Mouse (Mus musculus) c-Kit-positive CD71-positive TER-119-negative erythroid progenitor cells, embryonic 14.5 days (primary cell): ENCODE measurements around the gene Gnas.
"Not testable (repeated sequence)": the region's sequence is repeated elsewhere in the genome, so short reads cannot be mapped to it uniquely, and the experiment has no call there.

Experiments
- DNase-seq: peaks from one replicate; pipeline ENCODE4 v3.0.0-alpha.2; 2013; ENCODE audit warnings: low read depth

The Gnas gene

DNA sequence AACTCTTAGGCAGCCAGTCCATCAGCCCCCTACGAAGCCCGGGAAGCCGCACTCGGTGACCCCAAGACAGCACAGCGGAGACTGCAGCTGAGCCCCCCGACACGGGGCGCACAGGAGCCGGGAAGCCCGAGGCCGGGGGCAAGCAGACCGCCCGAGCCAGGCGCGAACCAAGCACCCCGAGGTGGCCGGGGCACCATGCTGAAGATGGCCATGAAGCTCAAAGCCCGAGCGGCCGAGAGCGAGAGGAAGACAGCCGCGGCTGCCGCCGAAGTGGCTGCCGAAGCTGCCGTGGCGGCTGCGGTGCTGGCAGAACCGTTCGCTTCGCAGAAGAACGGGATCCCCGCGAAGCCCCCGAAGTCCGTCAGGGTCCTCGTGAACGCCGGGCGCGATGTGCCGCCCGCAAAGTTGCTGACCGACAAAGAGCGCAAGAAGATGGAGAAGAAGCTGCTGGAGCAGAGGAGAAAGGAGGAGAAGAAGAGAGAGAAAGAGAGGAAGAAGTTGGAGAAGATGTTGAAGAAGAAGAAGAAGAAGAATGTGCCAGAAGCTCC lies 44.3 kb downstream of the Gnas start:
- DNase-seq: no peak

DNA sequence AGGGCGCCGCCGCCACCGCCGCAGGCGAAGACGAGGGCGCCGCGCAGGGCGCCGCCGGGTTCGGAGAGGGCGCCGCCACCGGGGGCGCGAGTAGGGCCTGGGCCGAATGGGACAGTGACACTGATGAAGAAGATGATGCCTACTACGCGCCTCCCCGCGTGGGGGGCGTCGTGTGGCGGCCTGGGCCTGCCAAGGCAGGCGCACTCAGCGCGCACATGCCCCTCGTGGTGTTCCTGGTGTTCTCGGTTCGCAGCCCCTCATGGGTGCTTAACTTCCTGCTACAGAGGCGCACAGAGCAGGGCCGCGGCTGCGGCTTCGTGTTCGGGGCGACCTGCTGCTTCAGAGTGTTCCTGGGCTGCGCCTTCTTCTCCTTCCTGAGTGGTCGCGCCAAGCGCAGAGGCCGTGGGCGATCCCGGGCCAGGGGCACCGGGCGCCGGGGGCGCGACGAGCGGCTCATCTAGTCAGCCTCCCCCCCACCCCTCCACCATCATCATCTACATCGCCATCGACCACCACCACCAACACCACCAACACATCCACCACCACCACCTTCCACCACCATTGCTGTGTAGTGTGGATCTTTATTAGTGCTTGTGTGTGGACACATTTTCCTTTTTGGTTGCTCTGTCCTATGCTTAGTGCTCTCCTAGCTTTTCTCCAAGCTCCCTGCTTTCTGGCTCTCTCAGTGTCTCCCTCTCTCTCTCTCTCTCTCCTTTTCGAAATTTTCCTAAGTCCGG lies 45.0 kb downstream of the Gnas start:
- no peak for DNase-seq

DNA sequence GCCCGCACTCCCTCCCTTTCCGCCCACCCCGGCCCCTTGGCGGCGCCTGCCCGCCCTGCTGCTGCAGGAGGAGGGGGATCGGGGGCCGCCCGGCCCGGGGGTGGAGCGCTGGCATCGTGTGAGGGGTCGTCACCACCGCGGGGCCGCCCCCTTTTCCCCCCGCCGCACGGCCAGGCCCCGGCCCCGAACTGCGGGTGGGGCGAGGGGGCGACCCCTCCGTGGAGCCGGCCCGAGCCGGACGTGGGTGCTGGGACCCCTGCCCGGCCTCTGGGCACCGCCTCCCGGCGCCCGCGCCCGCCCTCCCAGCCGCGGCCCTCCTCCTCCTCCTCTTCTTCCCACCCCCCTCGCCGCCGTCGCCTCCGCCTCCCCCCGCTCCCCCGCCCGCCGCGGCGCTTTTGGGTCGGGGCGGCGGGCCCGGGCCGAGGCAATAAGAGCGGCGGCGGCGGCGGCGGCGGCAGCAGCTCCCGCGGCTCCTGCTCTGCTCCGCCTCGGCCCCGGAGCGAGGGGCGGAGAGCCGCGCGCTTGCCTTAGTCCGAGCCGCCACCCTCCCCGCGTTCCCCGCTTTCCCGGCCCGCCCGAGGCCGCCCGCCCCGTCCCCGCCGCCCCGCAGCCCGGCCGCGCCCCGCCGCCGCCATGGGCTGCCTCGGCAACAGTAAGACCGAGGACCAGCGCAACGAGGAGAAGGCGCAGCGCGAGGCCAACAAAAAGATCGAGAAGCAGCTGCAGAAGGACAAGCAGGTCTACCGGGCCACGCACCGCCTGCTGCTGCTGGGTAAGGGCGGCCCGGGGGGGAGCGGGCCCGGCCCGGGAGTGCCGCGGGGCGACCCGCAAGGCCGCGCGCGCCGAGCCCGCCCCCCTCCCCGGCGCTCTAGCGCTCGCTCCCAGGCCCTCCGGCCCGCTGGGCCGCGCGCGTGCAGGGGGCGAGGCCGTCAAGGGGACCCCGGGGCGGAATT lies 45.8 kb downstream of the Gnas start:
- no peak for DNase-seq

DNA sequence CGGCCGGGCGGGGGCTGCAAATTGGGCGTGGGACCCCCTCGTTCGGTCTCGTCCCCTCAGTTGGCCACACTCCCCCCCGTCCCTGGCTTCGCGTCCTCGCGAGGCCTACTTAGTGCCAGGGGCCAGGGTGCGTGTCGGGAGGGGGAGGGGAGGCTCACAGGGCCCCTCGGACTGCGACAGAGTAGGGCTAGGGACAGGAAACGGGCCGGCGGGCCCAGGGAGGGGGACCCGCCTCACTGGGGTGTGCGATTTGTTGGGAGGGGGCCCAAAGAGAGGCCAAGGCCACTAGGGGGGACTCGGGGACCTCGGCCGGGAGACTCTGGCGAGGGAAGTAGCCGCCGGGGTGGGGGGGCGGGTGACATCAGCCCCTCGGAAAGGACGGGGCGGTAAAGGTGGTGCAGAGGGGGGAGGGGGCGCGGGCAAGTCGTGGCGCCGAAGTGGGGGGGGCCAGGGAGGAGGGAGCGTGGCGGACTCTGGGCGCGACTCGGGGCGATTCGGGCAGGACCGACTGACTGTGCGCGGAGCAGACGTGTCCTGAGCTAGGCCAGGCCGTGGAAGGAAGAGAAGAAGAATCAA lies 46.6 kb downstream of the Gnas start:
- DNase-seq: no peak

DNA sequence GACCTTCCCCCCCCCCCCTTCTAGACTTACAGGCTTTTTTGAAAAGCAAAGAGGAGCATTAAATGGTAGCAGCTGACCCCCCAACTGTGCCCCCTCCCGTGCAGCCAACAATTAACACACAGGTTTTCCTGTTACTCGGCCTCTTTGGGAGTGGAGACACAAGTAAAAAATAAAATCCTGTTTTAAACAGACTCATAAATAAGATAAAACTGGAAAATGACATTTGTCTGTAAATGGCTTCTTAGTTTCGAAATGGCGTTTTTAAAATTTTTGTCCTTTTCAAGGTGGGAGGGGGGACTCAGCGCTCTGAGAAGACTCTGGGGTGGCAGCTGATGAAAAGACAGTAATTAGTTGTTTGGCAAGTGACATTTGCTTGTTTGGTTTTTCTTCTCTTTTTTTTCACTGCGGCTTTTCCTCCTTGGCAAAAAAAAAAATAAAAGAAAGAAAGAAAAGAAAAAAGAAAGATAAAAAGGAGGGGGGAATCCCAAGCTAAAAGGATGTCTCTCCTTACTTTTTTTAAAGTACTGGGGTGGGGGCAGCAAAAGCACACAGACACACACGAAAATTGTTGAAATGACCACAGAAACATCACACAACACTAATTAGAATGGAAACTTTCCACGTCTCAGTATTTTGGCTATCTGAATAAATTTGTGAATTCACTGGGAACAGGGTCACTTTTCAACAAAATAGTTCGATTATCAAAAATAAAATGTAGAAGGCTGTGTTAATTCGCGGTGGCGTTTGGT lies 47.3 kb downstream of the Gnas start:
- DNase-seq: no peak

DNA sequence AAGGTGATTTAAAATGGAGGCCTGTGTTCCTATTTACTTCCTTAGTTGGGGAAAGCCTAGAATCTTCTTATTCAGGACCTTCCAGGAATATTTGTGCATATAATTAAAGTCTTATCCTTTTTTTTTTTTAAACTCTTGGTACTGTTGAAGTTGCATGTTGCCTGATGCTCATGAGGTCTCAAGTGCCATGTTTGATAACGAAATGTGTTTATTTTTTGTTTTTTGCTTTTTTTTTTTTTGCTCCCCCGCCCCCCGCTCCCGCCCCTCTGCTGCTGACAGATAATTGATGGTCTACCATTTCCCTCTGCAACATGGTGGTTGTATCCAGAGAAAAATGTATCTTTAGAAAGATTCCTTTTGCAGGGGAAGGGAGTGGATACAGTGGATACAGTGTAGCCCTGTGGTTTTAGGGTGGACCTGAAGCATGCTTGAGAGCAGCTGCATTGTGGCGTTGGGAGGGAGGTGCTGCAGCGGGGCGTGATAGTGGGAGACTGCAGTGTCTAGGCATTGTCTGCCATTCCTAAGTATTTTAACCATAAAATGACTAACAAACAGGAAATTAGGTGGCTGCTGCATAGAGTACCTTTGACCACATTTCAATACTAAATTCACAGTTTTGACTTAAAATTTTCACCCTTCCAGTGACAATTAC lies 49.2 kb downstream of the Gnas start:
- no peak for DNase-seq

DNA sequence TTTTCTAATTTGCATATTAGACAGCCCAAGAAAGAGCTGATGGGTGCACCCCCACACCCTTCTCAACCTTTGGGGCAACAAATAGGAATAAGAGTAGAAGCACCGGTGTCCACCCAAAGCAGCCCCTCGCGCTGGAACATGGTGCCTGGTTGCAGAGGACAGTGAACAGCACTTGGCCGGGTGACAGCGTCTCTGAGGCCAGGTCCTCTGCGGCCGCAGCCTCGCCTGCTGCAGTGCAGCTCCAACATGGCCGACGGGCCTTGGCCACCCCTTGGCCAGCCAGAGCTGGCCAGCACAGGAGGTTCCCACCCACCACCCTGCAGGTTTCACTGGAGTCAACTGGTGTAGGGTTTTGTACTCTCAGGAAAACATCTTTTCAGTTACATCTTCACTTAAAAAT lies 50.3 kb downstream of the Gnas start:
- no peak for DNase-seq

DNA sequence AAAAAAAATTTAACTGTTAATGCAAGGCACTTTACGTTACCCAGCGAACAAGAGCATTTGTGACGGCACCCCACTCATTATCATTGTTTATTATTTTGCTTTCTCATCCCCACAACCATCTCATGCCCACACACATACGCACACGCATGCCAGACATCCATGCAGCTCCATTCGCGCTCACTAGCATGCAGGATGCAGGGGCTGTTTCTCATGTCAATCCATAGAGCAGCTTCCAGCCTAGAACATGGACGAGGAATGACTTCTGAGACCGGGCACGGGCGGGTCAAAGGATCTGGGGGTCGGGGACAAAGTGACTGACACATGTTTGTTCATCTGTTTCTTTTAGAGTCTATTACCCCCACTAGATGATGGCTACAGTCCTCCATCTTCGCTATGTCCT lies 53.2 kb downstream of the Gnas start:
- DNase-seq: no peak

DNA sequence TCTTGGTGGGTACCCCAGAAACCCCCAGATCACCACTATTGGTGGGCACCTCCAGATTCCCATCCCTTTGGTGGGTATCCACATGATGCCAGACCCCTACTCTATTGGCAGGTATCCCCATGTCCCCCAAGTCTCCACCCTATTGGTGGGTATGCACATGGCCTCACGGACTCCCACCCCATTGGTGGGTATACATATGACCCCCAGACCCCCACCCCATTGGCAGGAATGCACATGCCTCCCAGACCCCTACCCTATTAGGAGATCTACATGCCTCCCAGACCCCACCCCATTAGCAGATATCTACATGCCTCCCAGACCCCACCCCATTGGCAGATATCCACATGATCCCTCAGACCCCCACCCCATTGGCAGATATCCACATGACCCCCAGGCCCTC lies 55.6 kb downstream of the Gnas start:
- no peak for DNase-seq

DNA sequence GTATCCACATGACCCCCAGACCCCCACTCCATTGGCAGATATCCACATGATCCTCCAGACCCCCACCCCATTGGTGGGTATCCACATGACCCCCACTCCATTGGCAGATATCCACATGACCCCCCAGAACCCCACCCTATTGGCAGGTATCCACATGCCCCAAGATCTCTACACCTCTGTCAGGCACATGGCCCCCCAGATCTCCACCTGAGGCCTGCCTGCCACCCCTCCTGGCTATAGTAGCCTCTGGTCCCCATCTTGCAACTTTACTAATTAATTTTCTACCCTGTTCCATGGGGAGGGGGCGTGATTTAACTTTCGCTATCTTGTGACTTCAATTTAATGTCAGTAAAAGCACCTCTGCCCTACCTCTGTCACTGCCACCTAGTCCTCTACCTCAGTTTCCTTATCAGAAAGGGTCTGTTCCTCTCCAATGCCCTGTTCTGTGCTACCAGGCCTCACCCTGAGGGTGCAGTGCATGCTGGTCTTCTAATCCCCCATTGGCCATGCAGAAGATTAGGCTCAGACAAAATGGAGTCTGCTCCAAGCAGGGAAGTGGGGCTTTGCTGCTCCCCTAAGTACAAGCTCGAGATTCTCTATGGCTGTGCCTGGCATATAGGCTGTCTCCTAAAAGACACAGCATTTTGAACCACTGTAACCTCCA lies 56.2 kb downstream of the Gnas start:
- no peak for DNase-seq

DNA sequence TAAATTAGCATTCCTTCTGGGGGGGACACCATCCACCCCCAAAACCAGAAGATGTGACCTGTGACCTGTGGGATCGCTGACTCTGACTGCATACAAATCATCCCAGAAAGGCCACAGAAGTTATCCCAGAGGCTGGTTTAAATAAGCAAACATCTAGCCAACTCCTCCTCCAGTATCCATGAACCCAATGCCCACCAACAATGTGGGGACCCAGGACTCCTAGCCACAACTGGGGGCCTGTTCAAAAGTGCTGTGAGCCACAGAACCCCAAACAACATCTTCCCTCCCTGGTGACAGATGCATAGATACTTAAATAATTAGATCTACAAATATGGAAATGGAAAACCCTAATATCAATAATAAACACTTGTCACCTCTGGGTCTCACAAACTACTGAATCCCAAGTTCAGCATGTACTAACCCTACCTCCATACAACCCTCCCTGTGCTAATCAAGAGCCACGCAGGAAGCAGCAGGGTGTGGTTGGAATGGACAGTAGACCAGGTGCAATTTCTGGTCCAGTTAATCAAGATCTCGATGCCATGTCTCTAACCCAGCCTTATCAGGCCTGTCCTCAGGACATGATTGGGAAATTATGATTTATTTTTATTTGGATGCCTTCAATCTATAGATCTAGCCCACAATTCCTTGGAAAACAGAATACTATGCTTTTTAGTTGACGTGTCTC lies 56.9 kb downstream of the Gnas start:
- no peak for DNase-seq

DNA sequence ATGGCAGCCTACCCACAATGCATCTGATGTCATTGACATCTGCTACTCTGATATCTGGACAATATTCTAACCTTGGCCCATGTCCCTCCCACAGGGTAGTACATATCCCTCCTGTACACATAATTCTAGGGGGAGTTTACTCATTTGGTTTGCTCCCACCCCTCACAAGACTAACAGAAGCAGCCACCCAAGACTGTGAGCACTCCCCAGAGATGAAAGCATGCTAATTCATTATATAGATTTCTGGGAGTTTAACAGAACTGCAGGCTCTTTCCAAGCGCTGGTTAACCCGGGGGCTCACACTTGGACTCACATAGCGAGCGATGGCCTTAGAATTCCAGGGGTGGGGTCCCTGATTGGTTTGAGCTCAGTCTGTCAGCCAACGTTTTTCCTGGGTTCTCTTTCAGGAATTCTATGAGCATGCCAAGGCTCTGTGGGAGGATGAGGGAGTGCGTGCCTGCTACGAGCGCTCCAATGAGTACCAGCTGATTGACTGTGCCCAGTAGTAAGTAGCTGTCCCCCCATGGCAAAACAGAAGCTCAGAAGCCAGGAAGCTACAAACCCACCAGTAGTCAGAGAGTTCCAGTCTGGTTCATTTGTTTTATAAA lies 58.8 kb downstream of the Gnas start:
- no peak for DNase-seq

DNA sequence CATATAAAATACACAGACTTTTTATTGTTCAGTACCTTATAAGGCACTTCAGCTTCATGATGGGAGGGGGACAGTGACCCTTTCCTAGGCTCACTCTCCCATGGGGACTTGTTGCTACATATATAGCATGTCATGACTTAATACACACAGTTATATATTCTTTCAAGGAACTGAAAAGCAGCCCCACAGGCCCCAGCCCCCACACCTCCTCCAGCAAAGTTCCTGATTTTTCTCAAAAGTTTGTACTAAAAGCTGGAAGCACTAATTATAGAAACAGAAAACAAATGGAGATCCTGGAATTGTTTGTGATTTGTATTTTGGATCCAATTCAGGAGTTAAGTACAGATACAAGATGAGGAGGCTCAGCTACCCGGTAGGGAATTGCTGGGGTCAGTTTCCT lies 59.4 kb downstream of the Gnas start:
- DNase-seq: no peak

DNA sequence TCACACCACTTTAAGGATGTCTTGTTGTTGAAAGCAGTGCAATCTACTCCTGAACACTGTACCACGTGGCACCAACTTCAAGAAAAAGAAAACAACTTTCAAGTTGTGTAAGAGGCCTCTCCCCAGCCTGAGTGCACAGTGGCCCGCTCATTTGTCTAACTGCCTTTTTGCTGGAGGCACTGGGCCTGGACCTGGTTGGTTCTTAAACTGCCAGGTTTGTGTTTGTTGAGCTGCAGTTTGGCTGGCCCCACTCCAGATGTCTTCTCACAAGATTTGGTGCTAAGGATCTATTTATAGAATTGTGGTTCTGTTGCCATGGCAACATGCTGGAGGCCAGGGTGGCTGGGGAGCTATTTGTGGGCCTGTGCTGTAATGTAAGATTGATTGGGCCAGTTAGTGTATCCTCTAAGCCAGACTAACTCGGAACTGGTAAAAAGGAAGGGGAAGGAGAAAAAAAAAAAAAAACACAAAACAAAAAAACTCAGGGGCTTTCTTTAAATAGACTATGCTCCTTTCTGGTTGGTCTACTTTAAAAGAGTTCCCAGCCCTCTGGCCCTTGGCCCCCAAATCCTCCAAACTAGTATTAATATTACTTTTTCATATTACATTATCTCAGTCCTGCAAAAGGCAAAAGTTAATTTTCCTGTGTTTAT lies 60.0 kb downstream of the Gnas start:
- DNase-seq: no peak

DNA sequence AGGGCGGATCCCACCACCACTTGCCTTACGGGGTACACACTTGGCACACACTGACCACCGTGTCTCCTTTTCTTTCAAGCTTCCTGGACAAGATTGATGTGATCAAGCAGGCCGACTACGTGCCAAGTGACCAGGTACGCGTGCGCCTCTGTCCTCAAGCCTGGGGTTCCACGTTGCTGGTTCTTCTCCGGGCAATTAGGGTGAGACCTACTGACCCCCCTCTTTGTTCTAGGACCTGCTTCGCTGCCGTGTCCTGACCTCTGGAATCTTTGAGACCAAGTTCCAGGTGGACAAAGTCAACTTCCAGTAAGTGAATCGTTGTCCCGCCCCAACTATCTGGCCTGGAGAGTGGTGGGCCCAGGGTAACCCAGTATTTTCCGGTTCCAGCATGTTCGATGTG lies 60.9 kb downstream of the Gnas start:
- no peak for DNase-seq

DNA sequence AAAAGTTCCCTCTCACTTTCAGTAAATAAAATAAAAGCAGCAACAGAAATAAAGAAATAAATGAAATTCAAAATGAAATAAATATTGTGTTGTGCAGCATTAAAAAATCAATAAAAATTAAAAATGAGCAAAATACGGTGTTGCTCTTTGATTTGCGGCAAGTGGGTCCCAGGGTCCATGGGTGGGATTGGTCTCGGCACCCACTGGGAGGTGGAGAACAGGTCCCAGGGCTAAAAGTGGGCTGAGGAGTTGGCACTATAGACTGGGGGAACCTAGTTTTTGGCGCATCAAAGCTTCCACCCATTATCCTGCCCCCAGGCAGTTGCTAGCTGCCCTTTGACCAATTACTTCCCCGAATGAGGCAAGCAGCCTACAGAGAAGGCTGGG lies 62.5 kb downstream of the Gnas start, which contains the start of gene Gm20721:
Gene Gm20721 (minus strand): TSS at position 101 of the 387 bp plus-strand sequence.
- no peak for DNase-seq

DNA sequence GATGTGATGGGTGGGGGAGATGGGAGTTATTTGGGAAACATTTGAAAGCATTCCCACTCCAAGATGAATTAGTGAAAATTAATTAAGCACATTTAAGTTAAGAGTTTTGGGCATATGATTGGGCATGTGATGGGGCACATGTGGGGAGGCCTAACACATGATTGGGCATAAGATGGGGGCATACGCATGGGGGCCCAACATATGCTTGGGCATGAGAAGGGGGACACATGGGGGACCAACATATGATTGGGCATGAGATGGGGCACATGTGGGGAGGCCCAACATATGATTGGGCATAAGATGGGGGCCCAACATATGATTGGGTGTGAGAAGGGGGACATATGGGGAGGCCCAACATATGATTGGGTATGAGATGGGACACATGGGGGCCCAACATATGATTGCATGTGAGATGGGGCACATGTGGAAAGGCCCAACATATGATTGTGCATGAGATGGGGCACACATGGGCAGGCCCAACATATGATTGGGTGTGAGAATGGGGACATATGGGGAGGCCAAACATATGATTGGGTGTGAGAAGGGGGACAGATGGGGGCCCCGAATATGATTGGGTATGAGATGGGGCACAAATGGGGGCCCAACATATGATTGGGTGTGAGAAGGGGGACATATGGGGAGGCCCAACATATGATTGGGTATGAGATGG lies 63.0 kb downstream of the Gnas start:
- DNase-seq: not testable (repeated sequence)

DNA sequence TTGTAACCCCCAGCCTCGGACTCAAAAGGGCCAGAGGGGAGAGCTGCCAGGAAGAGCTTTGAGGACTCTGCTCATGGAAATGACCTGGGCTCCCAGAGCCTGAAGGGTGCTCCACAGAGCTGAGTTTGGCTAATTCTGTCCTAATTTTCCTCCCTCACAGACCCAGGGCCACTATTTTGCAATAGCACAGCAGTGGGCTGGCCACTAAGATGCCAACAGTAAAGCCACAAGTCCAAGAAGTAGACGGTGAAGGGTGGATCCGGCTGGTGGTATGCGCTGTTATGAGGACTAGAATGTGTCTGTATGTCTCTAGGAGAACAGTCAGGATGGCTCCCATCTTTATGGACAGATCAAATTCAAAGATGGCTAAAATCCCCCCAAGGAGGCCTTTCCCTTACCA lies 74.4 kb downstream of the Gnas start:
- no peak for DNase-seq

DNA sequence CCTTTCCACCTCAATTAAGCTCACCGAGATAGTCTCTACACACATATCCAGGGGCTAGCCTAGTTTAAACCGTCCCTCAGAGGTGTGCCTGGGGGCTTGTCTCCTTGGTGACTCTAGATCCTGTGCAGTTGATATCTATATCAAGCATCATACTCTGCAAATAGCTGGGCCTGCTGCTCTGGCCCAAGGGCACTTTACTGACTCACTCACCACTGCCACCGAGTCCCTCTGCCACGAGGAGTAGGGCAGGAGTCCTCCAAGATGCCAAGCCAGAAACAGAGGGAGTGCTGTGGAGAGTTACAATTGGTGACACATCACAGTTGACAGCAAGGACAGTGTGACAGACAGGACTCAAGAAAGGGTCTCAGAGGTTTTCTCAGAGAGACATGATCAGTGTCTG lies 75.5 kb downstream of the Gnas start:
- DNase-seq: no peak
